Mouse (Mus musculus) bone marrow, adult 2 months (tissue): Measurements from ENCODE around the gene Ugt1a6a.

Experiments
- CTCF ChIP-seq: fragments of 200-500 bp; IDR thresholded peaks from 2 replicates; pipeline ENCODE4 v1.5.1; 2011; ENCODE audit warnings: low read length, control low read depth; ENCODE audit not compliant: control insufficient read depth, insufficient read depth
- POLR2A ChIP-seq: fragments of 200-500 bp; IDR thresholded peaks from 2 replicates; pipeline ENCODE4 v1.6.1; 2011; ENCODE audit warnings: low read depth, mild to moderate bottlenecking, control low read depth, low read length, borderline replicate concordance; ENCODE audit not compliant: control insufficient read depth

- no peak for TF ChIP-seq CTCF
- TF ChIP-seq POLR2A = no peak
Observed at GRCm38 (mm10) chr1:88240579-88240978, 106.0 kb downstream of the Ugt1a6a start.
